Mouse (Mus musculus) lung, postnatal 0 days (tissue): ENCODE measurements around the gene Lbhd2.

Source experiments
- CTCF ChIP-seq: IDR thresholded peaks from 2 replicates; pipeline ENCODE4 v1.5.1; 2016; ENCODE audit warnings: antibody characterized with exemption, mild to moderate bottlenecking
- EP300 ChIP-seq: IDR thresholded peaks from 2 replicates; pipeline ENCODE4 v1.6.1; 2016; ENCODE audit warnings: antibody characterized with exemption, mild to moderate bottlenecking, control low read depth

GRCm38 (mm10) chr12:111422852-111423251 is 16.2 kb downstream of the Lbhd2 start:
- TF ChIP-seq EP300 = no peak
- no peak for TF ChIP-seq CTCF
